Mouse (Mus musculus) neural tube, embryonic 13.5 days (tissue): ENCODE data around the gene Galnt18. TPM values are rescaled to one million over a fixed set of nuclear protein-coding genes. Genes with fewer than 3 reads are reported as not detected.

Source experiments
- ATAC-seq: fragments of 200-750 bp; cut with Nextera tagmentation; 2 replicates; pipeline ENCODE4 v1.8.0; 2017; ENCODE audit warnings: low read depth, mild to moderate bottlenecking, moderate TSS enrichment, moderate library complexity
- H3K27ac ChIP-seq: fragments of 300-500 bp; sonication (generic); replicated peaks from 2 replicates; pipeline ENCODE4 v1.5.1; 2015; ENCODE audit warnings: moderate library complexity, mild to moderate bottlenecking, inconsistent platforms
- H3K27me3 ChIP-seq: fragments of 300-500 bp; sonication (generic); 2 replicates; pipeline ENCODE4 v1.6.1; 2015; ENCODE audit warnings: mild to moderate bottlenecking, inconsistent platforms
- H3K36me3 ChIP-seq: fragments of 300-500 bp; sonication (generic); 2 replicates; pipeline ENCODE4 v1.6.1; 2015; ENCODE audit warnings: mild to moderate bottlenecking, inconsistent platforms
- H3K4me1 ChIP-seq: fragments of 300-500 bp; sonication (generic); replicated peaks from 2 replicates; pipeline ENCODE4 v1.6.1; 2015; ENCODE audit warnings: inconsistent platforms
- H3K4me2 ChIP-seq: fragments of 300-500 bp; sonication (generic); 2 replicates; pipeline ENCODE4 v1.6.1; 2015; ENCODE audit warnings: inconsistent platforms, mild to moderate bottlenecking, moderate library complexity
- H3K4me3 ChIP-seq: fragments of 300-500 bp; sonication (generic); 2 replicates; pipeline ENCODE4 v1.5.1; 2015; ENCODE audit warnings: mild to moderate bottlenecking, inconsistent platforms
- H3K9ac ChIP-seq: fragments of 300-500 bp; sonication (generic); 2 replicates; pipeline ENCODE4 v1.6.1; 2015; ENCODE audit warnings: moderate library complexity, mild to moderate bottlenecking, inconsistent platforms
- H3K9me3 ChIP-seq: fragments of 300-500 bp; sonication (generic); 2 replicates; pipeline ENCODE4 v1.6.1; 2016; ENCODE audit warnings: inconsistent platforms
- WGBS: fragments of 180-500 bp; shearing (Covaris S2); methylation state at CpG from one replicate; pipeline ENCODE4 v1.1.7; 2015; 5-methylcytosine and 5-hydroxymethylcytosine counted together
- polyA plus RNA-seq: library from polyadenylated mRNA; unstranded; fragments of >200 nt; fragmentation: Nextera tagmentation; extraction: Ambion mirVana; gene quantifications from 2 replicates; pipeline ENCODE4 v1.2.1, GENCODE M21; 2015

Gene Galnt18
- polyA plus RNA-seq, 1 experiment from 2014 or later, result 10.0 TPM

- WGBS, result 52% methylated on average over 5 of the region's 5 CpGs
- Histone ChIP-seq H3K4me1 (no peaks in the 10 kb centered on the region), H3K9me3 (no peaks in the 10 kb centered on the region), H3K9ac (no peak overlapping the region), H3K4me3 (no peak overlapping the region), H3K27me3 (no peaks in the 10 kb centered on the region), H3K4me2 (no peak overlapping the region), H3K36me3 (no peaks in the 10 kb centered on the region), H3K27ac (no peak overlapping the region)
- no peak for ATAC-seq
These were observed 312.1 kb downstream of the Galnt18 start for GRCm38 (mm10) chr7:111467715-111468114.

GRCm38 (mm10) chr7:111466720-111467119 is 313.1 kb downstream of the Galnt18 start:
- ATAC-seq, result no peak
- H3K4me2 ChIP-seq, result no peak overlapping the region
- no peaks in the 10 kb centered on the region for H3K27me3 ChIP-seq
- WGBS, result 81% methylated on average over 1 of the region's 1 CpGs
- no peaks in the 10 kb centered on the region for H3K9me3 ChIP-seq
- no peak overlapping the region for H3K9ac ChIP-seq
- H3K36me3 ChIP-seq, result no peaks in the 10 kb centered on the region
- H3K27ac ChIP-seq, result no peak overlapping the region
- no peak overlapping the region for H3K4me3 ChIP-seq
- H3K4me1 ChIP-seq, result no peaks in the 10 kb centered on the region

GRCm38 (mm10) chr7:111466121-111466520 is 313.7 kb downstream of the Galnt18 start:
- Histone ChIP-seq H3K27ac (no peak overlapping the region), H3K4me3 (no peak overlapping the region), H3K27me3 (no peaks in the 10 kb centered on the region), H3K4me2 (no peak overlapping the region), H3K36me3 (no peaks in the 10 kb centered on the region), H3K9ac (no peak overlapping the region), H3K9me3 (no peaks in the 10 kb centered on the region), H3K4me1 (no peaks in the 10 kb centered on the region)
- 83% methylated on average over 3 of the region's 3 CpGs for WGBS
- ATAC-seq, result no peak

- H3K27me3 ChIP-seq, result no peaks in the 10 kb centered on the region
- no peak overlapping the region for H3K4me3 ChIP-seq
- H3K4me1 ChIP-seq, result no peaks in the 10 kb centered on the region
- H3K27ac ChIP-seq, result no peak overlapping the region
- no peaks in the 10 kb centered on the region for H3K36me3 ChIP-seq
- H3K9ac ChIP-seq, result no peak overlapping the region
- no peak for ATAC-seq
- 84% methylated on average over 4 of the region's 4 CpGs for WGBS
- 0 out of 2 replicates have a peak, but pooled peaks cover 4% of the 10 kb centered on the region for H3K9me3 ChIP-seq
- H3K4me2 ChIP-seq, result no peak overlapping the region
These were observed 320.1 kb downstream of the Galnt18 start for GRCm38 (mm10) chr7:111459716-111460115.

- Histone ChIP-seq H3K27ac (no peak overlapping the region), H3K4me1 (peaks cover 22% of the 10 kb centered on the region), H3K9ac (no peak overlapping the region), H3K9me3 (0 out of 2 replicates have a peak, but pooled peaks cover 4% of the 10 kb centered on the region), H3K4me2 (no peak overlapping the region), H3K27me3 (no peaks in the 10 kb centered on the region), H3K36me3 (no peaks in the 10 kb centered on the region), H3K4me3 (no peak overlapping the region)
- ATAC-seq, result no peak
- 72% methylated on average over 3 of the region's 3 CpGs for WGBS
These were observed 323.8 kb downstream of the Galnt18 start for GRCm38 (mm10) chr7:111456007-111456406.

- peaks cover 22% of the 10 kb centered on the region for H3K4me1 ChIP-seq
- H3K27me3 ChIP-seq, result no peaks in the 10 kb centered on the region
- H3K9me3 ChIP-seq, result 0 out of 2 replicates have a peak, but pooled peaks cover 2% of the 10 kb centered on the region
- no peak overlapping the region for H3K9ac ChIP-seq
- H3K4me2 ChIP-seq, result no peak overlapping the region
- H3K36me3 ChIP-seq, result no peaks in the 10 kb centered on the region
- 87% methylated on average over 4 of the region's 4 CpGs for WGBS
- no peak overlapping the region for H3K27ac ChIP-seq
- H3K4me3 ChIP-seq, result no peak overlapping the region
- ATAC-seq, result no peak
These were observed 324.2 kb downstream of the Galnt18 start for GRCm38 (mm10) chr7:111455541-111455940.

GRCm38 (mm10) chr7:111452000-111452399 is 327.8 kb downstream of the Galnt18 start:
- no peaks in the 10 kb centered on the region for H3K9me3 ChIP-seq
- H3K27me3 ChIP-seq, result no peaks in the 10 kb centered on the region
- no peak overlapping the region for H3K27ac ChIP-seq
- 28% methylated on average over 1 of the region's 1 CpGs for WGBS
- H3K36me3 ChIP-seq, result no peaks in the 10 kb centered on the region
- H3K4me1 ChIP-seq, result peaks cover 22% of the 10 kb centered on the region
- ATAC-seq, result no peak
- H3K9ac ChIP-seq, result no peak overlapping the region
- H3K4me3 ChIP-seq, result no peak overlapping the region
- H3K4me2 ChIP-seq, result no peak overlapping the region

GRCm38 (mm10) chr7:111450286-111451095 is 329.3 kb downstream of the Galnt18 start:
- Histone ChIP-seq H3K36me3 (no peaks in the 10 kb centered on the region), H3K9ac (no peak overlapping the region), H3K4me2 (no peak overlapping the region), H3K27me3 (no peaks in the 10 kb centered on the region), H3K27ac (no peak overlapping the region), H3K9me3 (no peaks in the 10 kb centered on the region), H3K4me1 (peaks cover 22% of the 10 kb centered on the region), H3K4me3 (no peak overlapping the region)
- no peak for ATAC-seq
- WGBS, result 71% methylated on average over 6 of the region's 6 CpGs

- Histone ChIP-seq H3K27me3 (no peaks in the 10 kb centered on the region), H3K36me3 (no peaks in the 10 kb centered on the region), H3K4me2 (no peak overlapping the region), H3K4me3 (no peak overlapping the region), H3K27ac (no peak overlapping the region), H3K4me1 (no peaks in the 10 kb centered on the region), H3K9me3 (no peaks in the 10 kb centered on the region), H3K9ac (no peak overlapping the region)
- no peak for ATAC-seq
- WGBS, result 43% methylated on average over 2 of the region's 2 CpGs
These were observed 346.6 kb downstream of the Galnt18 start for GRCm38 (mm10) chr7:111433173-111433572.

GRCm38 (mm10) chr7:111427392-111427791 is 352.4 kb downstream of the Galnt18 start:
- Histone ChIP-seq H3K9me3 (no peaks in the 10 kb centered on the region), H3K27ac (no peak overlapping the region), H3K27me3 (no peaks in the 10 kb centered on the region), H3K9ac (no peak overlapping the region), H3K36me3 (no peaks in the 10 kb centered on the region), H3K4me1 (no peaks in the 10 kb centered on the region), H3K4me2 (no peak overlapping the region), H3K4me3 (no peak overlapping the region)
- 89% methylated on average over 1 of the region's 1 CpGs for WGBS
- ATAC-seq, result no peak
